8 mouse cellular contexts compared by ENCODE assay signal in genomic region chrX:50614367-50614766, GRCm38 (mm10).
DNase-seq lines count a peak whose midpoint lies in the region; ATAC-seq lines count a peak whose summit lies in the region.
"Not testable (repeated sequence)": the region's sequence is repeated elsewhere in the genome, so short reads cannot be mapped to it uniquely, and the experiment has no call there.

No protein-coding gene starts in this region.

- not testable (repeated sequence) for H3K4me1 ChIP-seq in embryonic facial prominence, embryonic 11.5 days (ENCODE audit: control insufficient read depth, insufficient read depth, low read length); hindbrain, embryonic 13.5 days (replicated peaks); limb, embryonic 10.5 days; lung, embryonic 16.5 days (replicated peaks; ENCODE audit: control insufficient read depth, insufficient read depth, low read length); stomach, embryonic 16.5 days (ENCODE audit: control insufficient read depth, insufficient read depth, low read length)

- not testable (repeated sequence) for H3K4me3 ChIP-seq in embryonic facial prominence, embryonic 11.5 days (ENCODE audit: low read depth, low read length)
- H3K4me3 ChIP-seq in hindbrain, embryonic 13.5 days, result peak overlapping the region; percentile 22
- peak overlapping the region; percentile 31 for H3K4me3 ChIP-seq in limb, embryonic 10.5 days
- peak overlapping the region; percentile 28 for H3K4me3 ChIP-seq in lung, embryonic 16.5 days (ENCODE audit: low read length)
- H3K4me3 ChIP-seq in stomach, embryonic 16.5 days (replicated peaks; ENCODE audit: low read length), result peak overlapping the region; percentile 25; the same call in 1 of the 2 replicates

- not testable (repeated sequence) for H3K4me2 ChIP-seq in embryonic facial prominence, embryonic 11.5 days (ENCODE audit: low read depth, low read length); lung, embryonic 16.5 days (ENCODE audit: low read depth, low read length)
- peak overlapping the region; percentile 23; the same call in 1 of the 2 replicates for H3K4me2 ChIP-seq in hindbrain, embryonic 13.5 days
- peak overlapping the region; percentile 24; the same call in 1 of the 2 replicates for H3K4me2 ChIP-seq in stomach, embryonic 16.5 days (ENCODE audit: low read depth, low read length)

- peak; percentile 66 for DNase-seq in MEL-GATA-1-ER (ENCODE audit: extremely low read depth, low read depth)
- peak; percentile 43 for DNase-seq in embryonic facial prominence, embryonic 11.5 days (ENCODE audit: low spot score)
- DNase-seq in gastrocnemius, postnatal 14 days, result peak; percentile 57
- DNase-seq in limb, embryonic 10.5 days (ENCODE audit: low spot score), result not testable (repeated sequence)
- peak; percentile 31 for DNase-seq in neural tube, embryonic 10.5 days (ENCODE audit: extremely low spot score, low spot score)

- intact Hi-C loops in gastrocnemius, postnatal 14 days (cut with DNase I; ENCODE audit: low total_unique reads), result not testable (repeated sequence)

- not testable (repeated sequence) for H3K9me3 ChIP-seq in embryonic facial prominence, embryonic 11.5 days (replicated peaks; ENCODE audit: control insufficient read depth, low read length); hindbrain, embryonic 13.5 days; limb, embryonic 10.5 days (replicated peaks); lung, embryonic 16.5 days (ENCODE audit: control insufficient read depth, low read length); stomach, embryonic 16.5 days (replicated peaks; ENCODE audit: control insufficient read depth, low read length)

- not testable (repeated sequence) for H3K9ac ChIP-seq in embryonic facial prominence, embryonic 11.5 days (replicated peaks; ENCODE audit: low read length); hindbrain, embryonic 13.5 days; lung, embryonic 16.5 days (ENCODE audit: low read length); stomach, embryonic 16.5 days (ENCODE audit: low read length)

- not testable (repeated sequence) for H3K27ac ChIP-seq in embryonic facial prominence, embryonic 11.5 days (replicated peaks; ENCODE audit: low read depth, low read length); lung, embryonic 16.5 days (ENCODE audit: low read length)
- peak overlapping the region; percentile 69 for H3K27ac ChIP-seq in hindbrain, embryonic 13.5 days
- peak overlapping the region; percentile 66; the same call in 1 of the 2 replicates for H3K27ac ChIP-seq in limb, embryonic 10.5 days
- H3K27ac ChIP-seq in stomach, embryonic 16.5 days (ENCODE audit: low read length), result peak overlapping the region; percentile 18; the same call in 1 of the 2 replicates

- not testable (repeated sequence) for H3K27me3 ChIP-seq in embryonic facial prominence, embryonic 11.5 days (ENCODE audit: control insufficient read depth, insufficient read depth, low read length); hindbrain, embryonic 13.5 days; limb, embryonic 10.5 days (ENCODE audit: low read depth, poor library complexity, severe bottlenecking); lung, embryonic 16.5 days (ENCODE audit: control insufficient read depth, insufficient read depth, low read depth, low read length); stomach, embryonic 16.5 days (ENCODE audit: control insufficient read depth, insufficient read depth, low read length)

- WGBS in embryonic facial prominence, embryonic 11.5 days, result 56% methylated on average over 6 of the region's 6 CpGs
- 69% methylated on average over 6 of the region's 6 CpGs for WGBS in hindbrain, embryonic 13.5 days
- WGBS in limb, embryonic 10.5 days, result 81% methylated on average over 6 of the region's 6 CpGs
- WGBS in lung, embryonic 16.5 days, result 53% methylated on average over 6 of the region's 6 CpGs
- WGBS in stomach, embryonic 16.5 days, result 82% methylated on average over 6 of the region's 6 CpGs

- not testable (repeated sequence) for H3K36me3 ChIP-seq in embryonic facial prominence, embryonic 11.5 days (replicated peaks; ENCODE audit: control insufficient read depth, insufficient read depth, low read depth, low read length); hindbrain, embryonic 13.5 days; lung, embryonic 16.5 days (ENCODE audit: control insufficient read depth, insufficient read depth, low read length); stomach, embryonic 16.5 days (ENCODE audit: control insufficient read depth, insufficient read depth, low read length)
- peaks cover 64% of the 10 kb centered on the region for H3K36me3 ChIP-seq in limb, embryonic 10.5 days

- not testable (repeated sequence) for ATAC-seq in embryonic facial prominence, embryonic 11.5 days (replicated peaks; ENCODE audit: insufficient number of reproducible peaks, low FRiP score, low TSS enrichment, low read depth); hindbrain, embryonic 13.5 days (ENCODE audit: low FRiP score); stomach, embryonic 16.5 days (ENCODE audit: insufficient read depth, low FRiP score)
- 0 out of 2 replicates have a peak, but pooled peaks have one; percentile 34 for ATAC-seq in lung, embryonic 16.5 days (ENCODE audit: low read depth)
